Mouse (Mus musculus): ENCODE measurements at regions not wholly inside any gene's neighbourhood (a gene's known extent, or its start where the extent isn't known, plus 50 kb on each side); places are given as distances from the start of the nearest gene placed in this dataset.

DNA sequence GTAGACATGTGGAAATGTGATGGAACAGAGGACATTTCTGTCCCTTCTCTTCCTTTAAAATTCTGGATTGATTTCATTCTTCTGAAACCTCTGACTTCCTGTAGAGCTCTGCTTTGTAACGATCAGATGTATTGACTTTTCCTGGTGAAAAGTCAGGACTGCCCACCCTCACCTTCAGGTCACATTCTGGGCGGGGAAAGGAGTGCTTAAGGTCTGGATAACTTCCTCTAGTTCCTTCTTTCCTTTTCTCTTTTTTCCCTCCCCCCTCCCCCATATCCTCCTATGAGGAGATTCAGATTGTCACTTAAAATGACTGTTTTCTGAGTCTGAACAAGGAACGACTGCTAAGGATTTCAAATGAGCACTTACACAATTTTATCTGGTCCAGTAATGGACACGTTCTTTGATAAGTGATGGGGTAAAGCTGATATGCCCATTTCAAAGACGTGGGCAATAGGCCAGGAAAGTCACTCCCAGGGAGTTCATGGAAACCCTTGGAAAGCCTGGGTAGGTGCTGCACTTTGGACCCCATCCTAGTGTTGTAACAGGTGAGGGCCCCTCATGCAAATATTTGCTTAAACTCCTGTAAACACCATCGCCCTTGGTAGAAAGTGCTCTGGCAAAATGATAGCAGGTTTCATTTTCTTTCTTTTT, 186.9 kb upstream of the Marcks start:
- in situ Hi-C loops (cut with MboI, MseI): loop anchor here (5.0 kb wide), 1 partner anchor 47 kb away; no protein-coding TSS in a partner anchor

DNA sequence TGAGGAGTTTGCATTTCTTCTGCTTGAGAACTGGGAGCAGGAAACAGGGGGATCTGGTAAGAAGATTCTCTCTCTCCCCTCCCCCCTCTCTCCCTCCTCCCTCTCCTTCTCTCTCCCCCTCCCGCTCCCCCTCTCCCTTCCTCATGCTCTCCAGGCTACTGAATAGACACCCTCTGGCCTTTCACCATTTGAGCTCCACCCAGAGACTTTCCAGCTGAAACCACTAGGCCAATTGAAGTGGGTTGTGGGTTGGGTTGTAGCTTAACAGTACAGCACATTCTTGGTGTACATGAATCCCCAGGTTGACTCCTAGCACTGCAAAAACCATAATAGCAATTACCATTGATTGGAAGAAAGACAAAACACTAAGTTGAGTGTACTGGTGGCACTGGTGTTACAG, 185.0 kb upstream of the Marcks start:
- in situ Hi-C loops (cut with MboI, MseI): no loop called here

DNA sequence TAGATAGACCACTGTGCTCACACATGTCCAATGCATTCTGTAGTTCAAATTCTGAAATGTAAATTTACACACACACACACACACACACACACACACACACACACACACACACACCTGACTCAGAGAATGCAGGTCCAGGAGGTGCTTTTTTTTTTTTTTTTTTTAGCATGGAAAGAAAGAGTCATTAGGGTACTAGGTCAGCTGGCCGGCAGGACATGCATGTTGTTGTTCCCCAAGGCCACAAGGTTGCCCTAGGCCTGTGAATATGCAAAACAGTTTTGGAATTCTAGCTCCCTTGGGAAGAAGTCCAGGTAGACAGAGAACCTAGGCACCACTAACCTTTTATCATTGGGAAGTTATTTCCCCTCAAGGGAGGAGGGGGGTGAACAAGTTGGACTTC, 184.1 kb upstream of the Marcks start:
- in situ Hi-C loops (cut with MboI, MseI): no loop called here

DNA sequence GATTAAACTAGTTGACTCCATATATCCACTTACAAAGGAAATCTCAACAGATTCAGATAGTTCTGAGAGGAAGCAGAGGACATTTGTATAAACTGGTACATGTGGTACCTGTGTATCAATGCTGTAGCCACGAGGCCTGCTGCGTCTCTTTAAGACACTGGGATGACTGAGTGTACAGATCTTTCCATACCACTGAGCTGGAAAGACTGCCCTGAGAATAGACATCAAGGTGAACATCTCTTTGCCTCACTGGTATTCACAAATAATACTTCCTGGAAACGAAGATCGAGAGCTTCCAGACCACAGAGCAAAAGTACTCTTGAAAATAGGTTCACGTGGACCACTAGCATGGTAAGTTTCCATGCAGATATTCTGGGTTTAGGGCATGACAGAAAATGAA, 183.6 kb upstream of the Marcks start:
- in situ Hi-C loops (cut with MboI, MseI): no loop called here

DNA sequence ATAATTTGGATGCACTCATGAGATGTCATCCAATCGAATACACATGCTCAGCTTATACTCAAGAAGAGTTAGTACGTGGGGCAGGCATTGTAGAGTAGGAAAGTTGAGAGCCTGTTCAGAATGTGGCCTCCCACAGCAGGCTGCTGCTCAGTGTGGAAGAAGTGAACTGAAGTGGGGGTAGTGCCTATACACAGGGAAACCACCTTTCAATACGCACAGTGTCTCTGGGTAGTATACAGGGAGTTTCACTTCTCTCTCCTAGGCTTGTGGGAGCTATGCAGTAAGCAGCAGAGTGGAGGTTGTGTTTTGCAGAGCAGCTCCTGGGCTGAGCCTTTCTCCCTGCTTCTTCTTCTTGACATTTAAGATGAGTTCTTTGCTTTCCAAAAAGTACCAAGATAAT, 182.5 kb upstream of the Marcks start:
- in situ Hi-C loops (cut with MboI, MseI): no loop called here

DNA sequence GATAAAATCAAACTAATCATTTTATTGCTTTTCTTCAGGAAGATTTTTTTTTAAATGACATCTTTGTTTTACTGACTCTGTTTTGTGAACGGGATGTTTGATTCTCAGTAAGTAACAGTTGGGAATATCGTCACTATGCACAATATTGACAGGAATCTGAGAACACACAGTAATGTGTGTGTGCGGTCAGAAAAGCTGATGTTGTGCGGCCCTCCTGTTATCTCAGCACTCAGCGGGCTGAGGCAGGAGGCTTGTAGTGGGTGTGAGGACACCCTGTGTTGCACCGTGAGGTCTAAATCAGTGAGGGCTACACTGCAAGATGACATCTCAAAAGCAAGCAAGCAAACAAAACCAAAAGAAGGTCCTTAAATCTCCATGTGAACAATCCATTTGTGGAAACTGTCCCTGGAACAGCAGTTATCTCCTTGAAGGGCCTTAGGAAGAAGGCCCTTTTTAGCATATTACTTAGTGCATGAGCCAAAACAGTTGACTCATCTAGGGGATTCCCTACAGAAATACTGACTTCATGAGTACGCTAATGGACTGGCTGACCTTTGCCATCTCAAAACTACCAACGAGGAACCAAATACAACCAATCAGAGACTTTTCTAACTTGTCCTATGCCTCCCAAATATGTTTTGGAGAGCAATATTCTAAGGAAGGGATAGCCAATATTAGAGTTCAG, 181.2 kb upstream of the Marcks start:
- in situ Hi-C loops (cut with MboI, MseI): no loop called here

DNA sequence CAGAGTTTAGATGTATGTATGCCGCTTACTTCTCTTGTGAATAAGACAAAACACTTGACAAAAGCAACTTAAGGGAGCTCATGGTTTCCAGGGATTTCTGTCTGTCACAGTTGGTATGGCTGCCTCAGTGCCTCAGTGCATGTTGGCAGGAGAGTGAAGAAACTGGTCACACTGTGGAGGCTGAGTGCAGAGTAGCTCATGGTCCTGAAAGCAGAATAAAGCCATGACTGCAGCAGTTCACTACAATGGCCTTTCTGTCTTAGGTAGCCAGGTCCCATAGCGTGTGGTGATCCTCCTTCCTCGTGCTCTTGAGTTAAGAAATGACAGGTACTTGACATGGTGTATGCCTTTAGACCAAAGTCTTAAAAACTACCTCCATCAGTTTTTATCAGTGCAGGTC, 178.0 kb upstream of the Marcks start:
- in situ Hi-C loops (cut with MboI, MseI): no loop called here

DNA sequence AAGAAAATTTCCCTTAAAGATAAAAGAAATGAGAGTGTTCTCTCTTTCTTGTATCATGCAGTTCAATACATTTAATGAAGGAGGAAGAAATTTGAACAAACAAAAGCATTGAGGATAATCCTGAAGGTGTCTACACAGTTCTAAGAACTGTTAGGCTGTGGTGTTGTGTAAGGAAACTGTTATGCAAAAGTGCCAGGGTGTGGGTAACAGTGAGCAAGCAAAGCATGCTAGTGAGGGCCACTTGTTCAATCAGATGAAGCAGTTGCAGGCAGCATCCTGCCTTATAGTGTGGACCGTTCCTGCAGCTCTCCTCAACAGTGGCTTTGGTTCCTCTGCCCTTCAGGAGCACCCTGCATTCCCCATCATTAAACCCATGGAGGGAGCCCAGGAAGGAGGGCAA, 177.1 kb upstream of the Marcks start:
- in situ Hi-C loops (cut with MboI, MseI): no loop called here

DNA sequence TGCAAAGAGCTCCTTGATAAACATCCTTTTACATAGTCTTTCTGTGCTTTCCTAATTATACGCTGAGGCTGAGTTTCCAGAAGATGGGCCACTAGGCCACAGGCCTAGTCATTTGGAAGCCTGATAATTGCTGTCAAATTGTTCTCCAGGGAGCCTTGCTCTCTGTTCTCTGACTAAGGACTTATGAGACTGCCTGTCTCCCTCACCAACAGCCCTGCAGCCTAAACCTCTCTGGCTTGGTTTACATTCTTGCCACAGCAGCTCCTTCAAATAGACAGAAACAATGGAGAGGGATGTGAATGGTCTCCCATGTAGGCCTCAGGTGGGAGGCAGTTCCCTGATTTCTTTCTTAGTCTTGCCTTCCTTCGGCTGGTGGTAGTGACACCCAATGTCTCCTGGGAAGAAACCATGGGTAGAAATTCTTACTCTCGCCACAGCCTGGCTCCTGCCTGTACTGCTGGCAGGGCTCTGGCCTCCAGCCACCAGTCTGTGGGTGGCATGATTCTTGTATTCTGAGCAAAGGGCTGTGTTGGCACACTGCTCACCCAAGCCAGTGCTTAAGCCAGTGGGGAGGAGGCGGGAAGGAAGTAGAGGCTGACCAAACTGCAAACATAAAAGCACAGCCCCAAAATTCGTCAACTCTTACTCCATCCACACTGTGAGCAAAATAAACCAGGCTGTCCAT, 176.2 kb upstream of the Marcks start:
- in situ Hi-C loops (cut with MboI, MseI): no loop called here

DNA sequence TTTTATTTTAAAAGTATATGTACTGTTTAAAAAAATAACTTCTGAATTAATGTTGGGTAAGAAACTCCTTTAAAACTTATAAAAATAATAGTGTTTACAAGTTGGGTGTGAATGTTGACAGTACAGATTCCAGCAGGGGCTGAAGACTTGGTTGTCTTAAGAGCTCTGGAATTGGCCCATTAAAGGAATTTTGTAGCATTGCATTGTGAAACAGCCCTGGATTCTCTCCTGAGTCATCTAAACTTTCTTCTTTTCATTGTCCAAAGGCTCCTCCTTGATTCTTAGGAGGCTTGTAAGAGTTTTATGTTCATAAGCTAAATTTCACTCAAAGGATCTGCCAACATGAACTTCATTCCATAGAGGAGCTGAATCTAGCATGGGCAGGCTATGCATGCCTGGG, 174.7 kb upstream of the Marcks start:
- in situ Hi-C loops (cut with MboI, MseI): no loop called here

DNA sequence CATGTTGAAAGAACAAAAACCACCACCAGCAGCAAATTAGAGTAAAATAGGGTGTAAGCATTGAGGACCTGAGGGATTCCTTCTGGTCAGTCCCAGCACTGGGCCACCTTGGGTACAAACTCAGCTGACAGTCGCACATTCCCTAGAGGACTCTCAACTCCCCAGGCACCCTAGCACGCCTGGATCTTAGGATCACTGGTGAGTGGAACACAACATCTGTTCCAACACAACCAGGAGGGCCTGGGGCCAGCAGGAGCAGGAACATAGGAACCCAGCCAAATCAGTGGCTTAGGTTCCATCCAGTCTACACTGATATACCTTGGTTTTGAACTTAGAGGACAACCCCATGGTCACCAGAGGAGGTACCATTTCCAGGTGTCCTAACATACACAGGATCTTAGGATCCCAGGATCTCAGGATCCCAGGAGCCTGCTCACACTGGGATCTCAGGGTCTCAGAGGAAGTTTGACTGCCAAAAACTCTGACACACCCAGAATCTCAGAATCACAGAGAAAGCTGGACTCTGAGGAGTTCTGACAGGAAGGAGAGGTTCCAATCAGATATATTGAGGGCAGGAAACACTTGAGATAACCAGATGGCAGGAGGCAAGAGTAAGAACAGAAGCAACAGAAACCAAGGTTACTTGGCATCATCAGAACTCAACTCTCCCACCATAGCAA, 171.7 kb upstream of the Marcks start:
- in situ Hi-C loops (cut with MboI, MseI): no loop called here

DNA sequence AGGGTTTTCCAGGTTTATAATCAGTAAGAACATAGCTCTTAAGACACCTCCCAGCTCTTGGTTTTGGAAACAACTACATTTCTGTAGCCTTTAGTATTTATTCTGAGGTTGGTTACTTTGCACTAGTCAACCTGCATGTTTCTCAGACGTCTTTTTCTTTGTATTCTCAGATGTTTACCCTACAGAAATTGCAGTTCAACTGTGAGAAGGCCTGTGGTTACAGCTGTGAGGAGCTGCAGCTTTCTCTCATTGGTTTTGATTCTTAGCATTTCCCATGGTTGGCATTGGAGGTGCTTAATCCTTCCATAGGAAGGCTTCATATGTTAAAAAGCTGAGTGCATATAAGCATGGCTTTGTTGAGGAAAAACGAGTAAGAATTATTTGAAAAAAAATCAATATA, 165.9 kb upstream of the Marcks start:
- in situ Hi-C loops (cut with MboI, MseI): no loop called here

DNA sequence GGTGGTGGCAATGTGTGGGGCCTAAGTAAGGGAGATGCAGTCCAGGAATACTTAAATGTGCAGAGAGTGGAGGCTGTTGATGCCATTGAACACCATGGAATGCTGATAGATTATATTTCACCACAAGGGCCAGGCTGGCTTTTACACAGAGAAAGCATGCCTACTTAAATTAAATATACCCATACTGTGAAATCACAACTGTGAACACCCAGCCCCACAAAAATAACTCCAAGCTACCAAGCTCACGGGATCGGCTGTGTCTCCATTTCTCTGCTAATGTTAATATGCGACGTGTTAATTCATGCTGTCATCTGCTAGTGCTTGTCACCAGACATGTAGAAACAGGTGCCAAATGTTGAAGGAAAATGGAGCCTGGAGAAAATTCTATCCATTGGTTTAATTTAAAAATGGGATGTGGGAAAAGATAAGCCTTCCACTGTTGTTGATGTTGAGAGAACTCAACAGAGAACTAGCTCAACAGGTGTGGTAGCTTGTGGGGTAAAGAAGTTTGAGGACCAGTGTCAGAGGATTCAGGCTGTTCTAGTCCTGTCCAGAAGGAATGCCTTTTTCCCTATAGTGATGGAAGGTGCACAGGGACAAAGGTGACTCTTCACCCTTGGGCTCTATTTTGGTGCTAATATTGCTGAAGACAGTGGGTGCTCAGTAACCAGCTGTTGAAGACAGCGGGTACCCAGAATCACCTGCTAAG, 161.6 kb upstream of the Marcks start:
- in situ Hi-C loops (cut with MboI, MseI): no loop called here

DNA sequence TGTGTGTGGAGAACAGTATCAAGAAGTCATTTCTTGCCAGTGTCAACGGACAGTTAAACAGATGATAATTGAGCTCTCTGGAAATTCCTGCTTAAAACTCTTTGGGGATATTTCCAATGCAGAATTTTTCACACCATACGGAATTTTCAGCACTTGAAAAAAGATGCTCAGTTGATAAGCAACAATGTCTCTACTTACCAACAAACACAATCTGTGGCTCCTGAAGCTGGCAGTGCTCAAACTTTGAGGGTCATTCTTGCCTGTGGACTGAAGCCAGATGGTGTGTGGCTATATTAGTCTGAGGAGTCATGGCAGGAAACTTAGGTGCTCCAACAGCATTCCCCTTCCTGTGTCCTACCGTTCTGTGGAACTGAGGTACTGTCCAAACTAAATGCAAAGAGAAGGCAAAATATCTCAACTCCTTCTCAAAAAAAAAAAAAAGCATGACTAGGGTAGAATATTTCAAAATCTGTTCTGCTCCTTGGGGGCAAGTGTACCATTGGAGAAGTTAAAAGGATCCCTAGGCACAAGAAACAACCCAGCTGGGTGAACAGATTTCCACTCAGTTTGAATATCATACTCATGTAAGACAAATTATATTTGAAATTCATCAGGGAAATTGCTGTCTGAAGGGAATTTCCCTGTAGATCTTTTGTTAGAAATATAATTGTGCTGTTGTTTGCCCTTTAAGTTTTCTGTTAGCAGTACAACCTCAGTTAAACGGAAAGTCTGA, 160.1 kb upstream of the Marcks start:
- in situ Hi-C loops (cut with MboI, MseI): no loop called here

DNA sequence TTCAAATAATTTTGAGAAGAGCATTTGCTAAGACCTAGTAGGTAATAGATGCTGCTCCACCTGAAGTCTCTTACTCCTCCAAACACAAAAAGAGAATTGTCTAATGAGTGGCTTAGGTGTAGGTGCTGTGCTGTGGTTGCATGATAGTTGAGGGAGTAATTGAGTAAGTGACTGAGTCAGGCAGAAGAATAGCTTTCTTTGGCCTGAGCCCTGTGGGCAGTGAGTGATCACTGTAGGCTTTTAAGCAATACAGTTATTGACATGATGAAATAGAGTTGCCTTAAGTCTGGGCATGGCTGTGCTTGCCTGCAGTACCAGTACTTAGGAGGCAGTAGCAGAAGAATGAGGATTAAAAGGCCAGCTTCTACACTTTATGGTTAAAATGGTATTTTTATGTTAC, 155.5 kb upstream of the Marcks start:
- in situ Hi-C loops (cut with MboI, MseI): no loop called here

DNA sequence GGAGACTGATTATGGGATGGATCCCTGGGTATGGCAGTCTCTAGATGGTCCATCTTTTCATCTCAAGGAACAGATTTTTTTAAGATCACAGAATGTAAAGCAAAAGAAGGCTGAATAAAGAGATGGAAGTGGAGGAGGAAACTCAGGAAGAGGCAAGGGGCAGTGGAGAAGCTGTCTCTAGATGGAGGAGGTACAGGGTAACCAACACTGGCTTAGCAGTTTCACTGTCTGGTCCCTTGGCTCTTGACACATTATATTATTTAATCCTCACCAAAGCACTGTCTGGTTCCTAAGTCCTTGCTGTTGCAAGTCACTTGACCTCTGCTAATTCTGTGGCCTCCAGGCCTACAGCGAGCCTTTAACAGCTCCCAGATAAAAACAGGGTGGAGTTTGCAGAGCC, 154.6 kb upstream of the Marcks start:
- in situ Hi-C loops (cut with MboI, MseI): no loop called here

DNA sequence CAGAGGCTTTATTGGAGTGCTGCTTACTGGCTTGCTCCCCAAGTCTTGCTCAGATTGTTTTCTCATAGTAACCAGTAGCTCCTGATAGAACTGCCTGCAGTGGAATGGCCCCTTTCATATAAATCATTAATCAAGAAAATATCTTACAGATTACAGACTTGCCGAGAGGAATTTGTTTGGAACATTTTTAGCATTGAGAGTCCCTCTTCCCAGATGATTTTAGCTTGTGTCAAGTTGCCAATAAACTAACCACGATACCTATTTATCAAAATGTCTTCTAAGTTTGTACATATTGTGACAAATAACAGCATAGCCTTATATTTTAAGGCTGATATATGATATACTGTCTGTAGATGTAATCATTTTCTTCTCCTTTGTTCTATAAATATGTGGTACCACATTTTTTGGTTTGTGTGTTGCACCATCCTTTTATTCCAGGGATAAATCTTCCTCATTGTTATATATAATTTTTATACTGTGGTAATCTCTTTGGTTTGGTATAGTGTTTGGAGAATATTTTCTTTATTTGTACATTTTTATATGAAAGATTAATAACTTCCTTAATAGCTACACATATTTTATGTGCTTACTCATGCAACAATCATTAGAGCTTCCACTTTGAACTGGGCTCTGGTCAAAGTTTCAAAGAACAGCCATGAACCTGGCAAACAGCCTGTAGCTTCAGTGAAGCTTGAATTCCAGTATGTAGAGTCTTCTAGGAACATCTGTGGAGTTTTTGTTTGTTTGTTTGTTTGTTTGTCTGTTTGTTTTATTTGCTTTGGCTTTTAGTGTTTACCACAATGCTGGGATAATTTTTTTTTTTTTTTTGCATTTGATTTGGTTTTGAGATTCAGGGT, 153.1 kb upstream of the Marcks start:
- in situ Hi-C loops (cut with MboI, MseI): no loop called here

DNA sequence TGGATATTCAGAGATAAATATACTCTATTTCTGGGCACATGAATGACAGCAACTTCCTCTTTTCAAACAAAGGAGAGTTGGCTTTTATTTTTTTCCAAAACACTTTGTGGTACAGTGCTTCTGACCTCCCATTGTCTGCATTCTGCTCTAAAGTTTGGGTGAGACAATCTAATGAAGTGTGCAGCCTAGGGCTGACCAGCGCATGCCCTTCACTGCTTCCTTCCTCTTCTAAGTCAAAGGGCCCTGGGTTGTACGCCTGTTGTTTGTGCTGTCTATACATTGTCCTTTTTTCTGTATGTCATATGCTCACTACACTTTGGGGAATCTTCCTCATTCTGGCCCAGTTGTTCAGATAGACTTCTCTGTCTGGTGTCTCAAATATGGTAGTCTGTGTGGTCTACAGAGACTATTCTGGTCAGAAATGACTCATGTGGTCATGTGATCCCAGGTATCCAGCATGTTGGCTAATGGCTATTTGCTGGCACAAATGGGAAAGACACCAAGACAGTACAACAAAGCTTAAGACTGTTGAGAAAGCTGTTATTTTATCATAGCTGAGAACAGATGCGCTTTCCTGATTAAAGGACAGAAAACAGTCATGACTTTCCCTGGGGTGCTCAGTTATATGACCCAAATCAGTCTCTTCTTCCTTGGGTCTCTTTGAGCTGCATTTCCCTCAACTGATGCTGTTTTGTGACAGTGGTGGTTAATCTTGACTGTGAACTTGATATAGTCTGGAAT, 151.4 kb upstream of the Marcks start:
- in situ Hi-C loops (cut with MboI, MseI): no loop called here

DNA sequence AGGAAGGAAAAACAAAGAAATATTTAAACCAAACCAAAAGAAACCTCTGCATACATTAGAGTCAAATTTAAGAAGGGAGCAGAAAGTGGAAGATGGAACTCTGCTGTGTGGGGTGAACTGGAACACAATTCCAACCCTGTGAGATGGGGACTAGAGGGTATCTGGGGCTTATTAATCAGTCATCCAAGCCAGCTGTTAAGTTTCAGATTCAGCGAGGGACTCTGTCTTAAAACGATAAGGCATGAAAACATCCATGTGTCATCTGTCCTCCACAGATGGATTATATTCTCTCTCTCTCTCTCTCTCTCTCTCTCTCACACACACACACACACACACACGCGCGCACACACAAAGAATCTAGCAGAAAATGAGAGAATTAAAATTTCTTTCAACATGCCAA, 147.6 kb upstream of the Marcks start:
- in situ Hi-C loops (cut with MboI, MseI): no loop called here

DNA sequence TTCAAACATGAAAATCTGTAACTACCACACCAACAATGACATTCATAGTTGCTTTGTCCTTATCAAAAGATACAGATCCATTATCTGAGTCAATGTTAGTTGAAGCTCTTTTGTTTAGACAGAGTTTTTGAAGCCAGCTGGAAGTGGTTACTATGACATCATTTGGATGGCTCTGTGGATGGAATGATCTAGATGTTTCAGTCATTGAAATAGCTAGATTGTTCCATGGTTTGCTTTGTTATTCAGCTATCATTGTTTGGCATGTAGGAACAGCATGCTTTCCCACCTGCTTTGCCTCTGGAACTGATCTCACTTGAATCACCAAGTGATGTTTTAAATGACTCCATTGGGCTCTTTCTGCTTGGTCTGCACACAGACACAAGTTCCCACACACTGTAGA, 144.2 kb upstream of the Marcks start:
- in situ Hi-C loops (cut with MboI, MseI): no loop called here
